12 mouse cellular contexts compared by ENCODE assay signal in the genomic region with DNA sequence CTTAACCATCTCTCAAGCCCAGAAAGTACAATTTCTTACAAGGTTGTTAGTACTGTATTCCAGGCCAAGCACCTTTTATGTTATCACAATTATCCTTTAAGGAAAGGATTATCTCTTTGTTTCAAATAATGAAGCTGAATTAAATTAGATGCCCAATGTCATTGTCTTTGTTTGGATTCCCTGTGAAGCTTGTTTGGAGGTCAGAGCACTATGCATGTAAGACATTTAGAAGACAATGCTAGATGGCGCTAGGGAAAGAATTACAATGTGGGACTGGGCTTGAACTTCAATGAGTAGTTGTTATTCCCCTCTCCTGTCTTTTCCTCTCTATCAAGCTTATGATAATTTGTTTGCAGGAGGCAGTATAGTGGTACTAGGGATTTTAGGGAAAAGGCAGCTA. TPM values are rescaled to one million over a fixed set of nuclear protein-coding genes. Genes with fewer than 3 reads are reported as not detected.
"Had no signal": no experiment of that assay in that cellular context is flagged by ENCODE, and none has a peak within 500 bp of the region (broad histone marks: within the 10 kb centered on the region; RNA-seq: fewer than 3 reads in every experiment).

No protein-coding gene starts in this region.

- DNase-seq: retina, postnatal 1 day; right cerebral cortex, adult 18-20 months; right cerebral cortex, postnatal 14 days; right cerebral cortex, postnatal 25 days; right cerebral cortex, postnatal 4 days; spleen, adult 18-20 months; thymus, adult 18-20 months; thymus, adult 2 months; thymus, postnatal 14 days; thymus, postnatal 25 days; thymus, postnatal 4 days had no signal

RNA-seq across cellular contexts. Expression of gene Gm15155, which starts 29.9 kb away (rescaled TPM):
- total RNA-seq: neutrophil, adult 5-6 weeks had no signal
